Mouse (Mus musculus) MEL-GATA-1-ER (cell line): Measurements from ENCODE around the gene Ppp4r4.
"Not testable (repeated sequence)": the region's sequence is repeated elsewhere in the genome, so short reads cannot be mapped to it uniquely, and the experiment has no call there.

Experiments used
- DNase-seq: peaks from one replicate; pipeline ENCODE4 v3.0.0-alpha.2; 2012; ENCODE audit warnings: low read depth; ENCODE audit errors: extremely low read depth

The Ppp4r4 gene

GRCm38 (mm10) chr12:103532649-103533395 is 739 bp downstream of the Ppp4r4 start:
- no peak for DNase-seq

DNA sequence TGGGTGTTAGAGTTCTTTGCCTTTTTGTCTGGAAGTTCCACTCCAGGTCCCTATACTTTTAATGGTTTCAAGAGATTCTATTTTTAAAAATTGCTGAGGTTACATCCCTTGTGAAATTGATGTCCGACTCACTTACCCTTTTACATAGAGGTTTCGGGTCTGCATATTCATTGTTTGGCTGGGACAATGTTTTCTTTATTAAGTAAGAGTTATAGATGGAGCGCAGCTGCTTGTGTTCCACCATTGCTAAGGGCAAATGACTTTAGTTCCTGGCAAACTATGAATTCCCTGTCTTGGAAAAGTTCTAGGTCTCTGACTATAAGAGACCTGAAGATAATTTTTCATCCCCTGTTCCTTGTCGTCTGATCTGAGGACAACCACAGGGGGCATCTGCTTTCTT is 8.3 kb downstream of the Ppp4r4 start:
- no peak for DNase-seq

- DNase-seq, result no peak
These were observed 11.3 kb downstream of the Ppp4r4 start for GRCm38 (mm10) chr12:103543351-103543750.

GRCm38 (mm10) chr12:103544213-103544612 is 12.1 kb downstream of the Ppp4r4 start:
- DNase-seq, result peak; percentile 47

DNA sequence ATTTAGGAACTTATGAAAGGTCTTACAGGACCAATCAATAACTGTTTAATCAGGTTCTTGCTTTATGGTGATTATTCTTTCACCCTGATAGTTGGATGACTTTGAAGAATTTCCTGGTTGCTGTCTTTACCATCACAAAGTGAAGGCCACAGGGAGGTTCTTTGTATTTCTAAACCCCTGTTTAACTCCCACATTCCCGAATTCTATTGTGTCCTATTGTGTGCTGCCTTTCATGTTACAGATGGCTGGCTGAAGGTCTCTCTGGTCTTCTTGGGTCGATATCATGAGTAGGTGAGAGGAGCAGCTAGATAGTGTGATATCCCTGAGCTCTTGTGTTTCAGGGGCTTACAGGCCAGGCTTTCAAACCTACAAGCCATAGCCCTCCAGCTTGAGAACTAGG is 15.4 kb downstream of the Ppp4r4 start:
- DNase-seq, result no peak

- DNase-seq, result no peak
These were observed 16.4 kb downstream of the Ppp4r4 start for GRCm38 (mm10) chr12:103548526-103548925.

DNA sequence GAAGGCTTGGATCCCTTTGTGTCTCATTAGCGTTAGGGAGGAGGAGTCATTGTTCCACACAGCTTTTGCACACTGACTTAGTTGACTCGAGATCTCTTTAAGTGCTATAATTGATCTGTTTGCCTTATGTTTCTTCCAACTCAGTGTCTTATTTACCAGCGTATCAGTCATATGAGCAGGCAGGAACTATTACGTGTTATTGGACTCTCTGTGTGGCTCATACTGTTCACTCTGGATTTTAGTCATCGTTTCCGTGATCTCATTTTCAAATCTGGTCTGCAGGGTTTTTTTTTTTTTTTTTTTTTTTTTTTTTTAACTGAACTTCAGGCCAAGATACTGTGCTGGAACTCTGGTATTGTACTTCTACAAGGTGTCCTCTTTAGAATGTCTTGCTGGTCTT is 18.0 kb downstream of the Ppp4r4 start:
- no peak for DNase-seq

- DNase-seq, result no peak
These were observed 19.3 kb downstream of the Ppp4r4 start for GRCm38 (mm10) chr12:103551422-103551821.

DNA sequence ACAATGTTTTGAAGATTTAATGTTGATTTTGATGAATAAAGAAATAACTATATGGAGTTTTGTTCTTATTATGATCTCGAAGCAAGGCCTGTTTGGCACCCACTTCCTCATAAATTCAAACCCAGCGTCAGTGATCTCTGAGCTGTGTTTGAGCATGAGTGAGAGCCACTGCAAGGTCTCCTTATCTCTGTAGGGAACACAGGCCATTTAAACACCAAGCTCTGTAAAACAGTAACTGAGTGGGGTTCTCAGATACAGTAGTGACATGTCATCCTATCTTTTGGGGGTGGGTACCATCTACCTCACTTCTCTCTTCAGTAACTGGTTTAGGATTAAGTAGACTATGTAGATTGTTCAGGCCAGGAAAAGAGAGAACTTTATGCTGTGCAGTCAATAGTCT is 20.4 kb downstream of the Ppp4r4 start:
- peak; percentile 53 for DNase-seq

DNA sequence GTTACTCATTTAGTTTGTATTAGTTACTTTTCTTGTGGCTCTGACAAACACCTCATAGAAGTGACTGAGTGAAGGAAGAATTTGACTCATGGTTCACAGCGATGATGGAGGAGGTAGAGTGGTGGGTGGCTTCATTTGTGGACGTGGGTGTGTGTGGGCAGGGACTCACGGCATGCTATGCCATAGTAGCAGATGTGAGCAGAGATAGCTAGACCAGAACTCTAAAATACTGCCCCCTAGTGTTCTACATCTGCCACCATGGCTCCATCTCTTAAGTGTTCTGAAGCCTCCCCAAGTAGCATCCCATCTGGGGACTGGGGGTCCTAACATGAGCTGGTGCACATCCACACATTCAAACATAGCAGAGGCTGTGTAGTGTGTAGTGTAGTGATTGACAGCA is 21.4 kb downstream of the Ppp4r4 start:
- no peak for DNase-seq

- DNase-seq, result no peak
These were observed 24.8 kb downstream of the Ppp4r4 start for GRCm38 (mm10) chr12:103556856-103557255.

DNA sequence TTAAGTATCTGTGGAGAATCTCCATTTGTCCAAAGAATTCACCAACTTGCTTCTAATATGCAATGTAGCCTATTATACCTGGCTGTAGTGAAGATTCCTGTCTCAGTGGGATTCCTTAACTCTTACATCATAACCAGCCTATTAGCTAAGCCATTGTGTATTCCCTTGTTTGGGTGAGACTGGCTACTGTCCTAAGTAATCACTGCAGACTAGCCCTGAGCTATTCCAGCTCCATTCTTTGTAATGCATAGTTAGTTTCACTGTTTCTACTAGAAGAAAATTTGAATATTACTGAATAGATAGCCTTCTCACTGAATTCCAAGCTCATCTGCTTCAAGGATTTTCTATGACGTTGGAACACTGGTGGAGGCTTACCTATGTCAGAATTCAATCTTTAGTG is 32.6 kb downstream of the Ppp4r4 start:
- no peak for DNase-seq

DNA sequence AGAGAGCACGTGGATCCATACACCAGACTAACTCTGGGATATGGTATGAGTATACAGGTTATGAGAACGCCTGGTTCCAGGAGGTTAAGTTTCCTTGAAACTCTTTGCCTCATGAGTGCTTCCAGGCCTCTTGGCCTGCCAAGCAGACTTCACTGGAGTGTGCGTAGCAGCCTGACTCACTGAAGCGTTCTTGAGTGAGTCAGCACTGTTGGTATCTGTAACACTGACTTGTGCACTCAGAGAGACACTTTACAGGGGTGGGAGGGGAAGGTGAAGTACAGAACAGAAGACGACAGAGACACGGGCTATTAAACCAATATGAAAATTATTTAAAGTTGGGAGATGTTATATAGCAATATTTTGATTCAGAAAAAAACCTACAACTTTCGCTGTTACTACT is 33.1 kb downstream of the Ppp4r4 start:
- DNase-seq, result no peak

- no peak for DNase-seq
These were observed 35.0 kb downstream of the Ppp4r4 start for GRCm38 (mm10) chr12:103567129-103567528.

GRCm38 (mm10) chr12:103569690-103570089 is 37.6 kb downstream of the Ppp4r4 start:
- DNase-seq, result no peak

DNA sequence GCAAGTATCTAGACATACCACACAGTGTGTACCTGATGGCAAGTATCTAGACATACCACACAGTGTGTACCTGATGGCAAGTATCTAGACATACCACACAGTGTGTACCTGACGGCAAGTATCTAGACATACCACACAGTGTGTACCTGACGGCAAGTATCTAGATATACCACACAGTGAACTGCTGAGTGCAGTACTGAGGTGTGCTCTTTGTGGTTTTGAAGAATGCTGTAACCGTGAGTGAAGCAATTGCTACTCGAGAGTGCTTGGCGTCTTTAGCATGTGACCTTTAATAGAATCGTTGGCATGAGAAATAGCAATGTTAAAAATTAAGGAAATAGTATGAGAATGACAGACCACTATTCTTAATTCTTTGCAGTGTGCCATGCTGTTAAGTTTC is 46.1 kb downstream of the Ppp4r4 start:
- DNase-seq, result not testable (repeated sequence)

DNA sequence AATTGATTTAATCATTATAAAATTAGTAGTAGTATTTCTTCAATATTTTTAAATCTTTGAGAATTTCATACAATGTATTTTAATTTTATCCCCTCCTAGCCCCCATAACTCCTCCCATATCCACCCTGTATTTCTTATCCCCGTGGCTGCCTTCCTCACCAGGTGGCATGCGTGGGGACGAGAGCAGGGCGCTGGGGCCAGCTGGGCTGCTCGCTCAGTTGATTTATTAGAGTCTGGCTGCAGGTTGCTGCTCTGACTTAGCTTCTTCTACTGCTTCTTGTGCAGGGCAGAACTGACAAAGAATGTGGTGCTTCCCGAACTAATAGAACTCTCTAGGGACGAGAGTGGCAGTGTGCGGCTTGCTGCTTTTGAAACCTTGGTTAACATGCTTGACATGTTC is 51.7 kb downstream of the Ppp4r4 start:
- no peak for DNase-seq

DNA sequence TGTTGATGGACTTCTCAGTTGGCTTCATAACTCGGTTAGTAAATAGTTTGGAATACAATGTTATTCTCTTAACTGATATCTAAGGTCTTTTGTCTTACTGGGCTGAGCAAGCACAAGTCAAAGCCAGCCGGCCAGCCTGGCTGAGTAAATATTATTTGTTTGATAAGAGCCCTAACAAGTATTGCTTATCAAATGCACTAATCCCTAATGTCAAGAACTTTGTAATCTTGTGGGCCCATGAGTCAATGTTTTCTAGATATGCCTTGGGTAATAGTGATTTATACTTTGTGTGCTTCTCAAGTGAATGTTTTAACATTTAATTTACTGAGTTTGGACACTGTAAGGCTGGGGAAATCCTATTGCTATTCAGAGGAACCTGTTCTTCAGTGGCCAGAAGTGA is 66.3 kb downstream of the Ppp4r4 start:
- no peak for DNase-seq

DNA sequence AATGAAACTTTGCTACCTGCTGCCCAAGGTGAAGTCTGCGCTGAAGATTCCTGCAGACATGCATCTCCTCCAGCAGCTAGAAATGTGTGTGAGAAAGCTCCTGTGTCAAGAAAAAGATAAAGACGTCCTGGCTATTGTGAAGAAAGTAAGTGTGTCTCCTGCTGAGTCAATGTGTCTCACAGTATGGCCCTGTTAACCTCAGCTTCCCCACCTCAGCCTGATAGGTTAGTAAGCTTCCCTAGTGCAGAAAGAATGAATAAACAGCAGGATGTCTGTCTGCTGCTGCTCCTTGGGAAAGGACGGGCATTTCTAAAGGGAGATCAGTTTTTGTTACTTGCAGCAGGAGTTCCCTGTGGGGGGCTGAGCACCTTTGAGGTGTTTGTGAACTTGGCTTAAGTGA is 68.3 kb downstream of the Ppp4r4 start:
- DNase-seq, result no peak

DNA sequence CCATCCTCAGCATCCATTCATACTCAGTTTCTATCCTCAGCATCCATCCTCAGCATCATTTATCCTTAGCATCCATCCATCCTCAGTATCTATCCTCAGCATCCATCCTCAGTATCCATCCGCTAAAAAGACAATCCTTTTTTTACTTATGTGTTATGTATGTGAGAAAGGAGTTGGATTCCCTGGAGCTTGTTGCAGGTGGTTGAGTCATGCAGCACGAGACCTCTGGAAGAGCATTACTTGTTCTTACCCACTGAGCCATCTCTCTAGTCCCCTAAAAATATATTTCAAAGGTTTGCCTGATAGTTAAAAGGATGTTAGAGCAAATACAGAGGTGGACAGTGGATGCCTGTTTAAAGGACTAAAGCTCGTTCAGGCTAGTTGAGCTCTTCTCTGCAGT is 69.8 kb downstream of the Ppp4r4 start:
- no peak for DNase-seq

- DNase-seq, result no peak
These were observed 83.1 kb downstream of the Ppp4r4 start for GRCm38 (mm10) chr12:103615141-103615540.

GRCm38 (mm10) chr12:103615734-103616133 is 83.7 kb downstream of the Ppp4r4 start:
- peak; percentile 13 for DNase-seq

DNA sequence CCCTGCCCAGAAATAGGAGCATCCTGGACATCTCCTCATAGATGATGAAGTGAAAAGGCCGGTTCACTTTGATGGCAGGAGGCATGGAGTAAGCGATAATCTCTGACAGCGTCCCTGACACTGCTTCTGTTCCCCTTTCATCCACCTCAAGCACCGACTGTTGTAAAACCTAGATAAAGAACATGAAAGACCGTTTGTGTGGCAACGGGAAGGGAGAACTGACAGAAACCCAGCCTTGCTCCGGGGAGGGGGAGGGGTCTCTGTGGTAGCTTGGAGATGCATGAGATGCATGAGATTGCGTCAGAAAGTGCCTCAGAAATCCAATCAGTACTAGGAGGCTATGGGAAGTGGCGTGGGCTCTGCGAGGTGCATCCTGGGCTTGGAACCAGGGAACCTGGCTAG is 84.8 kb downstream of the Ppp4r4 start:
- DNase-seq, result peak; percentile 94

GRCm38 (mm10) chr12:103631203-103631612 is 99.1 kb downstream of the Ppp4r4 start, which contains the start of gene Serpina10:
Serpina10 (minus strand) TSS chr12:103631444.
- DNase-seq, result no peak
